Mouse (Mus musculus): ENCODE results near the gene Olfr1079. TPM values are rescaled to one million over a fixed set of nuclear protein-coding genes. Genes with fewer than 3 reads are reported as not detected.

Gene Olfr1079
- total RNA-seq (2023): not detected

DNA sequence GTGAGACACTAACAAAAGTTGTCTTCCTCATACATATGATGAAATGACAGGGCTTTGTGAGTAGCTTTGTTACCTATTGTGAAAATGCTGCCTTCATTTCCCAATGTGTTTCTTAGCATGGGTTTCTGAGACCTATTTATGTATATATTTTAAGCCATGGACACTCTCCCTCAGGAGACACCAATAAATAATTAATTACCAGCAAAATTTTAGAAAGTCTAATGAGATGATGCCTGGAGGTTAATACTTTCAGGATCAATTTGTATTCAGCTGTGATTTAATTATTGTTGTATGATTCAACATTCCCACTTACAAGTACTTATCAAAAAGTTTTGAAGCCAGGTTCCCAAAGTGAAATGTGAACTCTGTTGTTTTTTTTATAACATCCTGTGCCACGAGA is at the start of gene Olfr1079:
Olfr1079 (minus strand) TSS at position 101 of the 400 bp plus-strand sequence.

DNA sequence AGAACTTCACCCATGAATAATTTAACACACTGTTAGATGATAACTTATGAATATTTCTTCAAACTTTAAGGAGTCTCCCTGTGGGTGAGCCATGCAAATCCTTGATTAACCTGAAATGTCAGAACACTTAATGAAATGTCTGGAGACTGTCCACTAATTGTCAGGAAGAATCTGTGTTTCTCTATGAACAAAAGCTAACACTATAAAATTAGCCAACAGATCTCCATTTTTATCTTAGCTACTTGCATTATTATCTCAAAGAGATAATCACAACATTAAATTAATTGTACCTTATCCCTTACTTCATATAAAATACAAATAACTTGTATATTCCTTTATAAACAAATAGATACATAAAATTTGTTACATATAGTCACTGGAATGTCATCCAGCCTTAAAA is 15.9 kb upstream of the Olfr1079 start, which contains the start of gene Olfr1080:
Olfr1080 (minus strand) TSS at position 101 of the 400 bp plus-strand sequence.

DNA sequence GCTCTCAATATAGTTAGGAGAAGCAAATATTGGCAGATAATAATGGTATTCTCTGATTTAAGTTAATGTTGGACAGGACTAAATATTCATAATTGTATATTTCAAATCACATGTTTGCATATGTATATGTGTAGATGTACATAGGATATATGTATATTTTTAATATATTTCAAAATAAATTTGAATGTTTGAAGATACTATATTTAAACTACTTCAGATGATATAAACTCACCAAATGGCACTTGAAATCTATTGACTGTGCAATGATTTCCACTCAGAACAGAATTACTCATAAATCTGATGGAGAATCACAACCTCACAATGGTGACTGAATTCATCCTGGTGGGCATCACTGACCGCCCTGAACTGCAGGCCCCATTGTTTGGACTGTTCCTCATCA is 34.1 kb downstream of the Olfr1079 start, which contains the start of gene Olfr1076:
Olfr1076 (plus strand) TSS at position 301 of the 400 bp plus-strand sequence.

DNA sequence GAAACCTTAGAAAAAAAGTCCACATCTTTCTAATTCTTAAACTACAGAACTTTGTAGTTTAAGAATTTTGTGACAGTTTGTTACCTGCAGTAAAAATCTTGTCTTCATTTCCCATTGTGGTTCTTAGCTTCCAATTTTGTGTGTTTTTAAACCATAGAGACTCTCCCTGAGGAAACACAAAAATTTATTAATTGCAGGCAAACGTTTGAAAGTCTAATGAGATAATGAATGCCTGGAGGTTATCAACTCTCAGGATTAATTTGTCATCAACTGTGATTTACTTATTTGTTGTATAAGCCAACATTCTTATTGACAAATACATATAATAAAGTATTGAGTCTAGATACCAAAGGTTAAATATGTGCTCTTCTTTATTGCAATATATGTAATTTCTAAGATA is 55.0 kb downstream of the Olfr1079 start, which contains the start of gene Olfr228:
Olfr228 (minus strand) TSS at position 101 of the 400 bp plus-strand sequence.

Other genes starting within 250 kb of the Olfr1079 start
- gene Olfr1053, start 227.2 kb downstream of the Olfr1079 start, total RNA-seq (2023): not detected
- not detected for gene Olfr1054, start 207.0 kb downstream of the Olfr1079 start, total RNA-seq (2023)
- gene Olfr1055, start 192.2 kb downstream of the Olfr1079 start, total RNA-seq (2023): not detected
- gene Olfr1056, start 180.0 kb downstream of the Olfr1079 start, total RNA-seq (2023): not detected
- not detected for gene Olfr1057, start 164.1 kb downstream of the Olfr1079 start, total RNA-seq (2023)
- gene Olfr1058, start 153.9 kb downstream of the Olfr1079 start, total RNA-seq (2023): not detected
- not detected for gene Olfr1061, start 128.4 kb downstream of the Olfr1079 start, total RNA-seq (2023)
- gene Olfr1062, start 115.7 kb downstream of the Olfr1079 start, total RNA-seq (2023): not detected
- gene Olfr1065, start 91.9 kb downstream of the Olfr1079 start, total RNA-seq (2023): not detected
- not detected for gene Olfr1066, start 86.2 kb downstream of the Olfr1079 start, total RNA-seq (2023)
- not detected for gene Olfr228, start 55.1 kb downstream of the Olfr1079 start, total RNA-seq (2023)
- gene Olfr1076, start 34.0 kb downstream of the Olfr1079 start, total RNA-seq (2023): not detected
- gene Olfr1080, start 15.8 kb upstream of the Olfr1079 start, total RNA-seq (2023): not detected
- not detected for gene Olfr1082, start 56.5 kb upstream of the Olfr1079 start, total RNA-seq (2023)
- not detected for gene Olfr1084, start 97.2 kb upstream of the Olfr1079 start, total RNA-seq (2023)
- not detected for gene Olfr1085, start 119.5 kb upstream of the Olfr1079 start, total RNA-seq (2023)
- gene Olfr1086, start 137.6 kb upstream of the Olfr1079 start, total RNA-seq (2023): not detected
- not detected for gene Olfr1087, start 155.9 kb upstream of the Olfr1079 start, total RNA-seq (2023)
- not detected for gene Olfr1089, start 191.2 kb upstream of the Olfr1079 start, total RNA-seq (2023)
- not detected for gene Olfr1090, start 216.5 kb upstream of the Olfr1079 start, total RNA-seq (2023)
- not detected for gene Olfr1093, start 240.0 kb upstream of the Olfr1079 start, total RNA-seq (2023)